In genomic region chr8:110500253-110500652, GRCm38 (mm10) we compare ENCODE assay signal across 11 mouse cellular contexts.
A peak's percentile ranks its signal among the peaks of the same experiment; 100 is the strongest.
DNase-seq lines count a peak whose midpoint lies in the region; ATAC-seq and TF ChIP-seq lines count a peak whose summit lies in the region.
"Had no signal": no experiment of that assay in that cellular context is flagged by ENCODE, and none has a peak within 500 bp of the region (broad histone marks: within the 10 kb centered on the region; RNA-seq: fewer than 3 reads in every experiment).

No protein-coding gene starts in this region.

- H3K9ac ChIP-seq in kidney, embryonic 15.5 days, result no peak overlapping the region
- H3K9ac ChIP-seq in forebrain, embryonic 13.5 days, result no peak overlapping the region
- no peak overlapping the region for H3K9ac ChIP-seq in lung, postnatal 0 days (replicated peaks; ENCODE audit: low read depth)

- no peaks in the 10 kb centered on the region for H3K36me3 ChIP-seq in kidney, embryonic 15.5 days
- H3K36me3 ChIP-seq in forebrain, embryonic 13.5 days (ENCODE audit: poor library complexity, severe bottlenecking), result no peaks in the 10 kb centered on the region
- no peaks in the 10 kb centered on the region for H3K36me3 ChIP-seq in lung, postnatal 0 days (ENCODE audit: insufficient read depth, low read length)

- no peaks in the 10 kb centered on the region for H3K9me3 ChIP-seq in kidney, embryonic 15.5 days (replicated peaks)
- no peaks in the 10 kb centered on the region for H3K9me3 ChIP-seq in forebrain, embryonic 13.5 days (replicated peaks)
- no peaks in the 10 kb centered on the region for H3K9me3 ChIP-seq in lung, postnatal 0 days (ENCODE audit: low read length)

- TF ChIP-seq EP300 in lung, postnatal 0 days (IDR thresholded peaks at IDR 0.05), result no peak

- 0 out of 2 replicates have a peak, but pooled peaks cover 2% of the 10 kb centered on the region for H3K4me1 ChIP-seq in kidney, embryonic 15.5 days
- no peaks in the 10 kb centered on the region for H3K4me1 ChIP-seq in forebrain, embryonic 13.5 days
- no peaks in the 10 kb centered on the region for H3K4me1 ChIP-seq in lung, postnatal 0 days (ENCODE audit: insufficient read depth, low read depth, low read length)

- TF ChIP-seq CTCF in lung, postnatal 0 days (IDR thresholded peaks at IDR 0.05), result no peak

- no peak for DNase-seq in kidney, postnatal 25 days
- peak; percentile 94 for DNase-seq in ZHBTc4 (ENCODE audit: low read depth, low spot score)
- DNase-seq in lung, postnatal 0 days (ENCODE audit: low spot score), result peak; percentile 12
- DNase-seq in gastrocnemius, postnatal 10 days, result no peak
- DNase-seq in layer of hippocampus, adult 18-20 months (ENCODE audit: low spot score in 2 of 2), result no peak
- DNase-seq in ovary, postnatal 36 days (ENCODE audit: low spot score), result no peak
- DNase-seq: layer of hippocampus, postnatal 36 days had no signal

- peak; percentile 83 for ATAC-seq in kidney, embryonic 15.5 days (replicated peaks; ENCODE audit: low FRiP score)
- ATAC-seq in forebrain, embryonic 13.5 days, result peak; percentile 53; the same call in 1 of the 2 replicates
- peak; percentile 68 for ATAC-seq in lung, postnatal 0 days
- ATAC-seq: Patski had no signal

- H3K27ac ChIP-seq in kidney, embryonic 15.5 days, result no peak overlapping the region
- no peak overlapping the region for H3K27ac ChIP-seq in forebrain, embryonic 13.5 days
- no peak overlapping the region for H3K27ac ChIP-seq in lung, postnatal 0 days (ENCODE audit: low read length)

- H3K4me3 ChIP-seq in kidney, embryonic 15.5 days (replicated peaks), result no peak overlapping the region
- H3K4me3 ChIP-seq in forebrain, embryonic 13.5 days, result no peak overlapping the region
- no peak overlapping the region for H3K4me3 ChIP-seq in lung, postnatal 0 days (ENCODE audit: low read depth, low read length)
- H3K4me3 ChIP-seq: erythroblast, embryonic 14.5 days had no signal

- H3K4me2 ChIP-seq in kidney, embryonic 15.5 days, result no peak overlapping the region
- no peak overlapping the region for H3K4me2 ChIP-seq in forebrain, embryonic 13.5 days
- H3K4me2 ChIP-seq in lung, postnatal 0 days (replicated peaks; ENCODE audit: low read depth, low read length), result no peak overlapping the region

- H3K27me3 ChIP-seq in kidney, embryonic 15.5 days, result peaks cover 4% of the 10 kb centered on the region; the same call in 1 of the 2 replicates
- no peaks in the 10 kb centered on the region for H3K27me3 ChIP-seq in forebrain, embryonic 13.5 days
- H3K27me3 ChIP-seq in lung, postnatal 0 days (replicated peaks; ENCODE audit: insufficient read depth, low read length), result no peaks in the 10 kb centered on the region

- WGBS in kidney, embryonic 15.5 days, result 33% methylated on average over 10 of the region's 10 CpGs
- 33% methylated on average over 10 of the region's 10 CpGs for WGBS in forebrain, embryonic 13.5 days
- WGBS in lung, postnatal 0 days, result 12% methylated on average over 10 of the region's 10 CpGs

Comparison
In these comparisons a context has a peak if more than half of its experiments do, and no peak if none do; other contexts are left out.
1. DNase-seq: peak in ZHBTc4 (single experiment) and lung, postnatal 0 days (single experiment); none in kidney, postnatal 25 days (0 of 2), gastrocnemius, postnatal 10 days (single experiment), layer of hippocampus, adult 18-20 months (0 of 2) and ovary, postnatal 36 days (single experiment).
2. Peak in every context shown above with its lines, with median percentiles within 50 percentile points of each other: ATAC-seq.